Mouse (Mus musculus) intestine, postnatal 0 days (tissue): ENCODE measurements around the gene Mdfi. TPM values are rescaled to one million over a fixed set of nuclear protein-coding genes. Genes with fewer than 3 reads are reported as not detected.
A peak's percentile ranks its signal among the peaks of the same experiment; 100 is the strongest.

Experiments
- ATAC-seq: fragments of 200-750 bp; cut with Nextera tagmentation; 2 replicates; pipeline ENCODE4 v1.8.0; 2017; ENCODE audit warnings: mild to moderate bottlenecking, moderate TSS enrichment, moderate library complexity
- H3K27ac ChIP-seq: fragments of 300-500 bp; sonication (generic); 2 replicates; pipeline ENCODE4 v1.5.1; 2014; ENCODE audit warnings: mild to moderate bottlenecking, low read depth, low read length, moderate library complexity
- H3K27me3 ChIP-seq: fragments of 300-500 bp; sonication (generic); replicated peaks from 2 replicates; pipeline ENCODE4 v1.6.1; 2014; ENCODE audit warnings: low read length, mixed read lengths; ENCODE audit not compliant: control insufficient read depth, insufficient read depth
- H3K36me3 ChIP-seq: fragments of 300-500 bp; sonication (generic); 2 replicates; pipeline ENCODE4 v1.6.1; 2014; ENCODE audit warnings: mild to moderate bottlenecking, moderate library complexity; ENCODE audit not compliant: control insufficient read depth, insufficient read depth
- H3K4me1 ChIP-seq: fragments of 300-500 bp; sonication (generic); replicated peaks from 2 replicates; pipeline ENCODE4 v1.6.1; 2014; ENCODE audit warnings: antibody characterized with exemption, low read length, mixed read lengths; ENCODE audit not compliant: control insufficient read depth, insufficient read depth
- H3K4me2 ChIP-seq: fragments of 300-500 bp; sonication (generic); replicated peaks from 2 replicates; pipeline ENCODE4 v1.6.1; 2014; ENCODE audit warnings: low read depth, mild to moderate bottlenecking, moderate library complexity
- H3K4me3 ChIP-seq: fragments of 300-500 bp; sonication (generic); 2 replicates; pipeline ENCODE4 v1.5.1; 2014; ENCODE audit warnings: low read depth, low read length
- H3K9ac ChIP-seq: fragments of 300-500 bp; sonication (generic); 2 replicates; pipeline ENCODE4 v1.6.1; 2014; ENCODE audit warnings: mild to moderate bottlenecking, low read depth, low read length
- H3K9me3 ChIP-seq: fragments of 300-500 bp; sonication (generic); 2 replicates; pipeline ENCODE4 v1.6.1; 2016; ENCODE audit warnings: mixed run types; ENCODE audit not compliant: control insufficient read depth
- CTCF ChIP-seq: sonication (generic); IDR thresholded peaks from 2 replicates; pipeline ENCODE4 v1.5.1; 2016; ENCODE audit warnings: low read depth, mild to moderate bottlenecking, control low read depth, antibody characterized with exemption, moderate library complexity
- WGBS: fragments of 180-500 bp; shearing (Covaris S2); extraction: QIAGEN DNeasy Blood & Tissue Kit; methylation state at CpG from one replicate; pipeline ENCODE4 v1.1.7; 2014; 5-methylcytosine and 5-hydroxymethylcytosine counted together
- polyA plus RNA-seq: library from polyadenylated mRNA; unstranded; fragments of >200 nt; fragmentation: Nextera tagmentation; extraction: Ambion mirVana; gene quantifications from 2 replicates; pipeline ENCODE4 v1.2.1, GENCODE M21; 2015

Gene Mdfi
- polyA plus RNA-seq, 1 experiment from 2014 or later: 2.1 TPM

DNA sequence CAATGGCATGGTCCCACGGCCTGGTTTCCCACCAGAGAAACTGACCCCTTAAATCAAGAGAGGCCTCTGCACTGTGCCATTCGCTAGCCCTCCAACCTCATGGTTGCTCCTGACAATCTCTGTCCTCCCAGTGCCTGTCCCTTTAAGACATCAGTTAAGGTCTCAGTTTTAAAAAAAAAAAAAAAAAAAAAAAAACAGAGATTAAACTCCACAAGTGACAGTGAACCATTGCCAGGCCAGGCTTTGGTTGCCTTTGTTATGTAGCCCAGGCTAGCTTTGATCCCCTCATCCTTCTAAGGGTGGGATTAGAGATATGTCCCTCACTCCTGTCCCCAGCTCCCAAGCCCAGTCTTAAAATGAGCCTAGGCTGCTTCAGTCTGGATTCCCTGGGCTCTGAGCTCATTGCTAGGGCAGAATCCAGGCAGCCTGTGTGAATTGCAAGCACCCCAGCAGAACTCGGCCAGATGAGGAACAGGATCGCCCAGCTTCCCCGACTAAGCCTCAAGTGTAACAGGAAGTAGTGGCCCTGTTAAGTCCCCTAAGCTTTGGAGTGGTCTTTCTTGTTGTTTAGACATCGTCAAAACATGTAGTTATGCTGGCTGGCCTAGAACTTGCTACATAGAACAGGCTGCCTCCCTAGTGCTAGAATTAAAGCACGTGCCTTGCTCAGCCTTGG, 16.3 kb upstream of the Mdfi start:
- H3K36me3 ChIP-seq: no peaks in the 10 kb centered on the region
- H3K4me3 ChIP-seq: no peak overlapping the region
- 71% methylated on average over 7 of the region's 7 CpGs for WGBS
- no peak overlapping the region for H3K9ac ChIP-seq
- no peaks in the 10 kb centered on the region for H3K27me3 ChIP-seq
- no peaks in the 10 kb centered on the region; the same call in 1 of the 2 replicates for H3K4me1 ChIP-seq
- no peak overlapping the region for H3K27ac ChIP-seq
- H3K4me2 ChIP-seq: no peak overlapping the region
- ATAC-seq: no peak
- no peaks in the 10 kb centered on the region for H3K9me3 ChIP-seq
- no peak for TF ChIP-seq CTCF

DNA sequence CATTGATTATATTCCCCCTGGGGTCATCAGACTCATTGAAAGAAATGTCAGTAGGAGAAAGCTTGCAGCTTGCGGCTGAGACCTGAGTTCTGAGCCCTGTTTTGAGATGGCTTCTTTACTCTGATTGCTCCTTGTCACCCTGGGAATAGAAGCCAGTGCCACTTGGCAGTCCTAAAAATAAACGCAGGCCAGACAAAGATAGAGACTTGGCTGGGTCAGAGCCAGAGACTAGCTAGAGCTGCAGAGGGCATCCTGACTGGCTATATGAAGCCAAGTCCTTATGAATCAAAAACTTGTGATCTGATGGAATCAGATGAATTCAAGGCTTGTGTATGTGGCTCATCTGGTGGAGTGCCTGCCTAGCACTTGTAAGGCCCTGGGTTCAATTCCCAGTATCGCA, 15.5 kb upstream of the Mdfi start:
- no peaks in the 10 kb centered on the region; the same call in 1 of the 2 replicates for H3K4me1 ChIP-seq
- no peak overlapping the region for H3K4me2 ChIP-seq
- no peak for ATAC-seq
- no peak overlapping the region for H3K4me3 ChIP-seq
- no peak overlapping the region for H3K9ac ChIP-seq
- no peak overlapping the region for H3K27ac ChIP-seq
- H3K36me3 ChIP-seq: no peaks in the 10 kb centered on the region
- no peaks in the 10 kb centered on the region for H3K9me3 ChIP-seq
- H3K27me3 ChIP-seq: no peaks in the 10 kb centered on the region
- 77% methylated on average over 3 of the region's 3 CpGs for WGBS
- no peak for TF ChIP-seq CTCF

DNA sequence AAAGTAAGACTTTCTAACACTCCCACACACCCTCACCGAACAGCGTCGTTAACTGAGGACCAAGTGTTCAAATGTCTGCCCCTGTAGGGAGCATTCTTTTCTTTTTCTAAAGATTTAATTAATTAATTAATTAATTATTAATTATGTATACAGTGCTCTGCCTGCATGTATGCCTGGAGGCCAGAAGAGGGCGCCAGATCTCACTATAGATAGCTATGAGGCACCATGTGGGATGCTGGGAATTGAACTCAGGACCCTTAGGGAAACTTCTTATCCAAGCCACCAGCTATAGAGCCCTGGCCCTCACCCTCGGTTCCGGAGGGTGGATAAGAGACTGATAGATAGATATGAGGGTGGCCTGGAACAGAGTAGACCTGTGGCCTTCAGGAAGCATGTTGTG, 13.5 kb upstream of the Mdfi start:
- H3K27ac ChIP-seq: no peak overlapping the region
- TF ChIP-seq CTCF: peak; percentile 23; the same call in 1 of the 2 replicates
- no peak overlapping the region for H3K9ac ChIP-seq
- H3K36me3 ChIP-seq: no peaks in the 10 kb centered on the region
- H3K4me1 ChIP-seq: no peaks in the 10 kb centered on the region; the same call in 1 of the 2 replicates
- H3K9me3 ChIP-seq: no peaks in the 10 kb centered on the region
- ATAC-seq: no peak
- WGBS: 86% methylated on average over 6 of the region's 6 CpGs
- H3K4me3 ChIP-seq: no peak overlapping the region
- H3K4me2 ChIP-seq: no peak overlapping the region
- no peaks in the 10 kb centered on the region for H3K27me3 ChIP-seq

DNA sequence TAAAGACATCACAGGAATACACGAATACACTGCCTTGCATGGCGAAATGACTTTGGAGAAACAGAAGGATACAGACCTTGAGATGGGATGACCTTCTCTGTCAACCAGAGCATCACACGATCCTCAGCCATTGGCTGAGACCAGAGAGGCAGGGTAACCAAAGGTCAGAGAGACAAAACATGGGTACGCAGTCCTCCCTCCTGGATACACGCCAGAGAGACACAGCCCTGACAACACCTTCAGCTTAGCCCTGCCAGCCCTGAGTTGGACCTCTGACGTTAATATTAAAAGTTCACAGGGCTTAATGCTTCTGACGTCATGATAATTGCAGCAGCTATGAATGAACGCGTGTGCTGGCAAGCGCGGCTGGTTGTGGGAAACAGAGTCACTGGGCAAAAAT, 11.1 kb upstream of the Mdfi start:
- H3K9me3 ChIP-seq: no peaks in the 10 kb centered on the region
- no peak for TF ChIP-seq CTCF
- no peaks in the 10 kb centered on the region for H3K36me3 ChIP-seq
- no peak overlapping the region for H3K9ac ChIP-seq
- H3K27me3 ChIP-seq: no peaks in the 10 kb centered on the region
- no peaks in the 10 kb centered on the region for H3K4me1 ChIP-seq
- 72% methylated on average over 11 of the region's 11 CpGs for WGBS
- H3K27ac ChIP-seq: no peak overlapping the region
- ATAC-seq: no peak
- no peak overlapping the region for H3K4me3 ChIP-seq
- H3K4me2 ChIP-seq: no peak overlapping the region

DNA sequence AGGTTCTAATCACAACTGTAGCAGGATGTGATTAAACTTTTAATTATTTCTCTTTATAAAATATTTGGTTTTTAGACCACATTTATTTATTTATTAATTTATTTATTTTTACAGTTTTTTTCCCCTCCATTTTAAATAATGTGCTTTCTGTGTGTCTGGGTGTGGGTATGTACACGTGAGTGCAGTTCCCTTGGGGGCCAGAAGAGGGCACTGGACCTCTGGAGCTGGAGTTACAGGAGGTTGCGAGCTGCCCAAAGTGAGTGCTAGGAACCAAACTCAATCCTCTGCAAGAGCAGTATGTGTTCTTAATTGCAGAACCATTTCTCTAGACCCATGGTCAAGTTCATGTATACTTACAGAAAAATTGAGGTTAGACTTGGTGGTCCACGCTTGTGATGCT, 9.0 kb upstream of the Mdfi start:
- 98% methylated on average over 3 of the region's 3 CpGs for WGBS
- no peaks in the 10 kb centered on the region for H3K36me3 ChIP-seq
- ATAC-seq: no peak
- no peak overlapping the region for H3K4me3 ChIP-seq
- H3K27me3 ChIP-seq: no peaks in the 10 kb centered on the region
- peak; percentile 42 for TF ChIP-seq CTCF
- H3K9me3 ChIP-seq: no peaks in the 10 kb centered on the region
- no peaks in the 10 kb centered on the region for H3K4me1 ChIP-seq
- no peak overlapping the region for H3K9ac ChIP-seq
- H3K4me2 ChIP-seq: no peak overlapping the region
- H3K27ac ChIP-seq: no peak overlapping the region

DNA sequence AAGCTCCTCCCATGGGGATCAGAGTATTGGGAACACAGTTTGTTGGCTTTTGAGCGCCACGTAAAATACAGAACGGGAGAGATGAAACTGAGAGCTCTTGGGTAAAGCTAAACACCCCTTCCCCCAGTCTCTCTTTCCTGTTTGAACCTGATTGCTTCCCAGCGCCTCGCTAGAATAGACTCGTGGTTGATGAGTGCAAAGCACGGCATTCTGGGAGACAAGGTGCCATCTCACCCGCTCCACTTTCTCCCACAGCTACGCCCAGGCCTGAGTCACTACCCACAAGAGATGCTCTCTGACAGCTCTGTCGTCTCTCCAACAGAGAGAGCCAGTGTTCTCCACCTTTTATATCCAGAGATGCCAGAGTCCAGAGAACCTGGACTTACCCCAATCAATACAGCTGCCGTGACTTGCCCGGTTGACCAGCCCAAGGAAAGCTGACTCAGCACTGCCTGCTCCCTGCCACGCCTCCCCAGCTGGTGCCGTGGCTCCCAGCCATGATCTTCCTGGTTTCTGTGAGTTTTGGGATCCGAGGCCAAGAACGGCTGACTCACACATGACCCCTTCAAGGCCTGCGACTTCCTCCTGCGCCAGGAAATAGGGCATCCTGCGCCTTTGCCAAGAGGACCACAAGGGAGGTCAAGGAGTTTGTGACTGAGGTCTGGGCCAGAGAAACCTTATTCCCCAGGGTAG, 7.6 kb upstream of the Mdfi start:
- Histone ChIP-seq H3K4me2 (no peak overlapping the region), H3K4me3 (no peak overlapping the region), H3K4me1 (no peaks in the 10 kb centered on the region), H3K27me3 (no peaks in the 10 kb centered on the region), H3K9ac (no peak overlapping the region), H3K27ac (no peak overlapping the region), H3K36me3 (no peaks in the 10 kb centered on the region), H3K9me3 (no peaks in the 10 kb centered on the region)
- TF ChIP-seq CTCF: no peak
- peak; percentile 60 for ATAC-seq
- 46% methylated on average over 19 of the region's 19 CpGs for WGBS
